Mouse (Mus musculus) heart, postnatal 10 days (tissue): Measurements from ENCODE around the gene Tpst2. TPM values are rescaled to one million over a fixed set of nuclear protein-coding genes. Genes with fewer than 3 reads are reported as not detected.

Experiments used
- DNase-seq, 2 experiments: peaks; one replicate each; pipeline ENCODE4 v3.0.0; 2021
- intact Hi-C: fragments of 180-260 bp; cut with DNase I; formaldehyde crosslinking; loops from one replicate; pipeline ENCODE4 v1.15.1; 2025
- total RNA-seq, 2 experiments: library from RNA; stranded (reverse); gene quantifications; 2 replicates each; pipeline ENCODE4 v1.2.3; 2021

Tpst2 gene
- total RNA-seq, 2 experiments from 2014 or later, result 48.3 to 61.0 TPM

GRCm38 (mm10) chr5:112360077-112360476 lies 83.6 kb downstream of the Tpst2 start:
- DNase-seq, result no peak
- intact Hi-C loops, result no loop called here

DNA sequence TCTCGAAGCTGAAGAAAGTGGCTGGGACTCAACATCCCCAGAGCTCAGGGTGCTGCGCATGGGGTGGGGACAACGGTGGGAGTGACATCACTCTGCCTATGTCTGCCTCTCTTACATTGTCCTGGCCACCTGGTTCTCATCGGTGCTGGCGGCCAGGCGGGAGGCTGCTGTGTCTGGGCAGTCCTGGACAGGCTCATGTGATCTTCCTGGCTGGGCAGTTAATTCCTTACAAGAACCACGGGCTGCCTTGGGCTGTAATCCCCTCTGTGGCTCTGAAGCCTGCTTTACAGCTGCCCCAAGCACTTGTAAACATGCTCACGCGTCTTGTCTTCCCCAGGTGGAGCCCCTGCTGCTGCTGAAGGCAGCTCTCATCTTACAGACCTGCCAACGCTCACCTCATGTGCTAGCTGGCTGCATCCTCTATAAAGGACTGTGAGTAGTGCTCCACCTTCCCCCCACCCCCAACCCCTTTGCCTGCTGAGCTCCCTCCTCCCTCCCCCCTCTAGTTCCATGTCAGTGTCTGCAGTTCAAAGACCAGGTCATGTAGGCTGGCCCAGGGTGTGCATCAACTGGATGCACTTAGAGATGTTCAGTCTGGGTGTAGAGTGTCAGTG lies 87.8 kb downstream of the Tpst2 start:
- intact Hi-C loops, result no loop called here
- DNase-seq, result no peak

Other genes starting within 250 kb of the Tpst2 start
- gene Cryba4, start 24.2 kb upstream of the Tpst2 start, total RNA-seq, result 1 to 10 TPM; 3.1 to 3.2 TPM
- under 1 TPM; 0.35 to 0.81 TPM for gene Crybb1, start 20.9 kb upstream of the Tpst2 start, total RNA-seq
- 10 to 100 TPM; 19.2 to 22.0 TPM for gene Tfip11, start 49.7 kb downstream of the Tpst2 start, total RNA-seq
- 10 to 100 TPM; 10.2 to 12.5 TPM for gene Srrd, start 66.3 kb downstream of the Tpst2 start, total RNA-seq
- 10 to 100 TPM; 11.5 to 12.8 TPM for gene Hps4, start 66.4 kb downstream of the Tpst2 start, total RNA-seq
- gene Gm6583, start 79.3 kb downstream of the Tpst2 start, total RNA-seq, result under 1 TPM; 0.10 to 0.19 TPM
- 1 to 10 TPM in 1 of 2 experiments, under 1 TPM in 1; 0.57 to 1.1 TPM for gene Asphd2, start 118.2 kb downstream of the Tpst2 start, total RNA-seq
- gene Gm6588, start 172.7 kb downstream of the Tpst2 start, total RNA-seq, result not detected